Mouse (Mus musculus) embryonic facial prominence, embryonic 12.5 days (tissue): ENCODE data around the gene Gsap. TPM values are rescaled to one million over a fixed set of nuclear protein-coding genes. Genes with fewer than 3 reads are reported as not detected.
"Not testable (repeated sequence)": the region's sequence is repeated elsewhere in the genome, so short reads cannot be mapped to it uniquely, and the experiment has no call there.

ENCODE experiments used
- ATAC-seq: fragments of 200-750 bp; cut with Nextera tagmentation; 2 replicates; pipeline ENCODE4 v1.8.0; 2017; ENCODE audit not compliant: insufficient number of reproducible peaks, insufficient read depth, low FRiP score, low TSS enrichment
- H3K27ac ChIP-seq: fragments of 300-500 bp; sonication (generic); 2 replicates; pipeline ENCODE4 v1.5.1; 2016; ENCODE audit warnings: mild to moderate bottlenecking
- H3K27me3 ChIP-seq: fragments of 300-500 bp; sonication (generic); 2 replicates; pipeline ENCODE4 v1.6.1; 2016; ENCODE audit warnings: mild to moderate bottlenecking, moderate library complexity
- H3K36me3 ChIP-seq: fragments of 300-500 bp; sonication (generic); 2 replicates; pipeline ENCODE4 v1.6.1; 2016; ENCODE audit warnings: mild to moderate bottlenecking
- H3K4me1 ChIP-seq: fragments of 300-500 bp; sonication (generic); 2 replicates; pipeline ENCODE4 v1.6.1; 2016
- H3K4me2 ChIP-seq: fragments of 300-500 bp; sonication (generic); replicated peaks from 2 replicates; pipeline ENCODE4 v1.6.1; 2016; ENCODE audit warnings: mild to moderate bottlenecking, moderate library complexity
- H3K4me3 ChIP-seq: fragments of 300-500 bp; sonication (generic); 2 replicates; pipeline ENCODE4 v1.5.1; 2016; ENCODE audit warnings: mild to moderate bottlenecking
- H3K9ac ChIP-seq: fragments of 300-500 bp; sonication (generic); 2 replicates; pipeline ENCODE4 v1.6.1; 2016; ENCODE audit warnings: mild to moderate bottlenecking, moderate library complexity
- H3K9me3 ChIP-seq: fragments of 300-500 bp; sonication (generic); 2 replicates; pipeline ENCODE4 v1.6.1; 2016; ENCODE audit warnings: mild to moderate bottlenecking, moderate library complexity
- WGBS: fragments of 180-500 bp; shearing (Covaris S2); methylation state at CpG from one replicate; pipeline ENCODE4 v1.1.7; 2016; 5-methylcytosine and 5-hydroxymethylcytosine counted together
- polyA plus RNA-seq: library from polyadenylated mRNA; unstranded; fragments of >200 nt; fragmentation: Nextera tagmentation; extraction: Ambion mirVana; gene quantifications from 2 replicates; pipeline ENCODE4 v1.2.1, GENCODE M21; 2016

The Gsap gene
- polyA plus RNA-seq, 1 experiment from 2014 or later, result 2.0 TPM

DNA sequence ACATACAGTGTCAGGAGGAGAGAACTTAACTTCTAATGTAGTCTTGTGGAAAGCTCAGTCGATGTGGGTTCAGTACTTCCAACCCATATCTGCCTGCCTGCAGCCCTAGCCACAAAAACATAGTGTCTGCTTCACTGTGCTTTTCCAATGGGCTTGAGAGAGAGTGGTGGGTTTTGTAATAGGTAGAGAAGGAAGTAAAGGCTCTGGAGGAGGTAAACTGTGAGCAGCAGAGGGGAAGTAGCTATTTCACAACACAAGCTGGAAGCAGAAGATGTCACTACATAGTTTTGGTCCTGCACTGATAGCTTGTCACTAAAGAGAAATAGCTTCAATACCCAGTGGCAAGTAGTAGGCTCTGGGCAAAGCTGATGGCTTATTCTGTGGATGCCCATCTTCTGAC, 146.1 kb downstream of the Gsap start:
- H3K9ac ChIP-seq, result no peak overlapping the region
- H3K27ac ChIP-seq, result no peak overlapping the region
- no peaks in the 10 kb centered on the region for H3K9me3 ChIP-seq
- H3K4me3 ChIP-seq, result no peak overlapping the region
- no peak overlapping the region for H3K4me2 ChIP-seq
- H3K4me1 ChIP-seq, result 0 out of 2 replicates have a peak, but pooled peaks cover 4% of the 10 kb centered on the region
- 86% methylated on average over 1 of the region's 1 CpGs for WGBS
- ATAC-seq, result no peak
- no peaks in the 10 kb centered on the region for H3K27me3 ChIP-seq
- H3K36me3 ChIP-seq, result no peaks in the 10 kb centered on the region

- H3K27me3 ChIP-seq, H3K9me3 ChIP-seq, H3K27ac ChIP-seq, H3K9ac ChIP-seq, H3K36me3 ChIP-seq, H3K4me1 ChIP-seq, H3K4me2 ChIP-seq, H3K4me3 ChIP-seq, ATAC-seq: not testable (repeated sequence)
These were observed 156.2 kb downstream of the Gsap start for GRCm38 (mm10) chr5:21342265-21342664.

- Histone ChIP-seq H3K27me3 (no peaks in the 10 kb centered on the region), H3K4me1 (no peaks in the 10 kb centered on the region), H3K4me2 (no peak overlapping the region), H3K36me3 (no peaks in the 10 kb centered on the region), H3K9me3 (no peaks in the 10 kb centered on the region), H3K4me3 (no peak overlapping the region), H3K27ac (no peak overlapping the region), H3K9ac (no peak overlapping the region)
- WGBS, result 75% methylated on average over 7 of the region's 7 CpGs
- no peak for ATAC-seq
These were observed 162.3 kb downstream of the Gsap start for GRCm38 (mm10) chr5:21348366-21348765.

DNA sequence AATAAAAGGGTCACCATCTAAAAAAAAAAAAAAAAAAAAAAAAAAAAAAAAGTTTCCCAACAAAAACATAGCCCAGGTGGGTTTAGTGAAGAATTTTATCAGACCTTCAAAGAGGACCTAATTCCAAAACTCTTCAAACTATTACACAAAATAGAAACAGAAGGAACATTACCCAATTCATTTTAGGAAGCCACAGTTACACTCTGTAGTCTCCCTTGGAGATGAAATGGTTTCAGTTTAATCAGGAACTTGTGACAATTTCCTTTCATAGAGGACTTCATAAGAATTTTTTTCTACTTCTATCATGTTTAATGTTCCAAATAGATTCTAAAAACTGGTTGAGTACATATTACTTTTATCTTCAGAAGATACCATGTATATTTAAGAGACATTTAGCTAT, 165.6 kb downstream of the Gsap start:
- no peak for ATAC-seq
- Histone ChIP-seq H3K36me3 (no peaks in the 10 kb centered on the region), H3K9ac (no peak overlapping the region), H3K27me3 (no peaks in the 10 kb centered on the region), H3K27ac (no peak overlapping the region), H3K4me2 (no peak overlapping the region), H3K9me3 (no peaks in the 10 kb centered on the region), H3K4me3 (no peak overlapping the region), H3K4me1 (0 out of 2 replicates have a peak, but pooled peaks cover 3% of the 10 kb centered on the region)

DNA sequence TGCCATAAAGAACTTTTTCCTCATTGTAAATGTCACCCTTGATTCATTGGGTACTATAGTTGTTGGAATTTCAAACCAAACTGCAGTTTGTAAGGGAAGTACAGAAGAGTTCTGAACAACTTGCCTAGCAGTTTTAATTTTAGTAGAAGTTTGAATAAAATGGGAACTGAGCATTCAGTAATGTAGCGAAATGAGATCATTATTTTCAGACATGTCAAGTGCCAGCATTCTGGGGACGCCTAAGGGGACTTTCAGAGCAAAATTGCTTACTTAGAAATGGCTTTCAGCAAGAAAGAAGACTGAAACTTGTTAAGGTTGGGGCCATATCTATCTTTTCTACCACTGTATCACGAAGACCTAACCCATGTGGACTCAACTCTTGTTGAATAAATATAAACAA, 172.6 kb downstream of the Gsap start:
- 78% methylated on average over 3 of the region's 3 CpGs for WGBS
- Histone ChIP-seq H3K9me3 (no peaks in the 10 kb centered on the region), H3K4me3 (no peak overlapping the region), H3K27ac (no peak overlapping the region), H3K4me2 (no peak overlapping the region), H3K4me1 (0 out of 2 replicates have a peak, but pooled peaks cover 3% of the 10 kb centered on the region), H3K27me3 (no peaks in the 10 kb centered on the region), H3K9ac (no peak overlapping the region), H3K36me3 (no peaks in the 10 kb centered on the region)
- no peak for ATAC-seq

GRCm38 (mm10) chr5:21363343-21363742, 177.3 kb downstream of the Gsap start:
- Histone ChIP-seq H3K36me3 (no peaks in the 10 kb centered on the region), H3K27me3 (no peaks in the 10 kb centered on the region), H3K9me3 (no peaks in the 10 kb centered on the region), H3K4me3 (no peak overlapping the region), H3K4me2 (no peak overlapping the region), H3K4me1 (no peaks in the 10 kb centered on the region), H3K9ac (no peak overlapping the region), H3K27ac (no peak overlapping the region)
- WGBS, result 74% methylated on average over 3 of the region's 3 CpGs
- ATAC-seq, result no peak

Other genes with a start within 250 kb of the Gsap start
- gene Rsbn1l, start 229.9 kb upstream of the Gsap start, polyA plus RNA-seq, result 5.7 and 6.1 TPM in 2 replicates
- 24.5 and 26.1 TPM in 2 replicates for gene Ptpn12, start 130.3 kb upstream of the Gsap start, polyA plus RNA-seq
- 0.64 and 0.81 TPM in 2 replicates for gene Fgl2, start 186.4 kb downstream of the Gsap start, polyA plus RNA-seq
- gene Ccdc146, start 238.4 kb downstream of the Gsap start, polyA plus RNA-seq, result not detected in 2 replicates
- gene Fam185a, start 238.7 kb downstream of the Gsap start, polyA plus RNA-seq, result 5.3 and 5.7 TPM in 2 replicates